Mouse (Mus musculus): ENCODE data around the gene Slc38a6. TPM values are rescaled to one million over a fixed set of nuclear protein-coding genes. Genes with fewer than 3 reads are reported as not detected.

The Slc38a6 gene
- polyA plus RNA-seq, 1 experiment from 2014 or later, result 20.7 TPM

- Histone ChIP-seq H3K4me3 (ENCODE audit: low read depth, low read length) (no peak overlapping the region), H3K27ac (ENCODE audit: low read depth, low read length) (no peak overlapping the region), H3K4me2 (ENCODE audit: low read depth, low read length) (no peak overlapping the region), H3K9me3 (ENCODE audit: control insufficient read depth, low read length) (no peaks in the 10 kb centered on the region), H3K36me3 (ENCODE audit: control insufficient read depth, insufficient read depth, low read length) (no peaks in the 10 kb centered on the region), H3K4me1 (ENCODE audit: control insufficient read depth, insufficient read depth, low read length) (no peaks in the 10 kb centered on the region), H3K9ac (replicated peaks; ENCODE audit: low read depth, low read length) (no peak overlapping the region), H3K27me3 (ENCODE audit: control insufficient read depth, insufficient read depth, low read length) (no peaks in the 10 kb centered on the region)
- WGBS, result 85% methylated on average over 4 of the region's 4 CpGs
- no peak for ATAC-seq (ENCODE audit: low read depth)
Measured at GRCm38 (mm10) chr12:73304636-73305035, 18.1 kb downstream of the Slc38a6 start.

- no peak overlapping the region for H3K9ac ChIP-seq (replicated peaks; ENCODE audit: low read depth, low read length)
- H3K36me3 ChIP-seq (ENCODE audit: control insufficient read depth, insufficient read depth, low read length), result no peaks in the 10 kb centered on the region
- no peaks in the 10 kb centered on the region for H3K27me3 ChIP-seq (ENCODE audit: control insufficient read depth, insufficient read depth, low read length)
- no peak for ATAC-seq (ENCODE audit: low read depth)
- no peak overlapping the region for H3K27ac ChIP-seq (ENCODE audit: low read depth, low read length)
- 93% methylated on average over 4 of the region's 4 CpGs for WGBS
- no peak overlapping the region for H3K4me3 ChIP-seq (ENCODE audit: low read depth, low read length)
- H3K9me3 ChIP-seq (ENCODE audit: control insufficient read depth, low read length), result no peaks in the 10 kb centered on the region
- no peaks in the 10 kb centered on the region for H3K4me1 ChIP-seq (ENCODE audit: control insufficient read depth, insufficient read depth, low read length)
- no peak overlapping the region for H3K4me2 ChIP-seq (ENCODE audit: low read depth, low read length)
Measured at GRCm38 (mm10) chr12:73307750-73308149, 21.2 kb downstream of the Slc38a6 start.

DNA sequence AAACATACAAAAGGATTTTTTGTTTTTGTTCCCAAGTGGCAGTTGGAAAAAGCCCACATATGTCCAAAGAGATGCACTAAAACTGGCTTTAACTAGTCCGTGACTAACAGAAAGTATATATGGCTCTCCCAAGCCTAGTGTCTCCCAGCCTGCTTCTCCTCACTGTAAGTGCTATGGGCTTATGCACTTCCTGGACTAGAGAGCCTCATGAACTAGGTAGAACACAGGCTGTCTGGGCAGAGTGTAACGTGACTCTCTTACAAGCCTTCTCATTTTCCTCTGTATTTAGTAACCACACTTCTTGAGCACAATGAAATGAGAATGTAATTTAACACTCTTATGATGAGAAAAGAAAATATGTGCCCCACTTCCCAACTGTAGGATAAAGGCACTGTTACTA, 22.1 kb downstream of the Slc38a6 start:
- H3K4me2 ChIP-seq (ENCODE audit: low read depth, low read length), result no peak overlapping the region
- H3K27me3 ChIP-seq (ENCODE audit: control insufficient read depth, insufficient read depth, low read length), result no peaks in the 10 kb centered on the region
- H3K36me3 ChIP-seq (ENCODE audit: control insufficient read depth, insufficient read depth, low read length), result no peaks in the 10 kb centered on the region
- 93% methylated on average over 2 of the region's 2 CpGs for WGBS
- H3K9me3 ChIP-seq (ENCODE audit: control insufficient read depth, low read length), result no peaks in the 10 kb centered on the region
- H3K4me1 ChIP-seq (ENCODE audit: control insufficient read depth, insufficient read depth, low read length), result no peaks in the 10 kb centered on the region
- H3K4me3 ChIP-seq (ENCODE audit: low read depth, low read length), result no peak overlapping the region
- ATAC-seq (ENCODE audit: low read depth), result no peak
- H3K9ac ChIP-seq (replicated peaks; ENCODE audit: low read depth, low read length), result no peak overlapping the region
- no peak overlapping the region for H3K27ac ChIP-seq (ENCODE audit: low read depth, low read length)

DNA sequence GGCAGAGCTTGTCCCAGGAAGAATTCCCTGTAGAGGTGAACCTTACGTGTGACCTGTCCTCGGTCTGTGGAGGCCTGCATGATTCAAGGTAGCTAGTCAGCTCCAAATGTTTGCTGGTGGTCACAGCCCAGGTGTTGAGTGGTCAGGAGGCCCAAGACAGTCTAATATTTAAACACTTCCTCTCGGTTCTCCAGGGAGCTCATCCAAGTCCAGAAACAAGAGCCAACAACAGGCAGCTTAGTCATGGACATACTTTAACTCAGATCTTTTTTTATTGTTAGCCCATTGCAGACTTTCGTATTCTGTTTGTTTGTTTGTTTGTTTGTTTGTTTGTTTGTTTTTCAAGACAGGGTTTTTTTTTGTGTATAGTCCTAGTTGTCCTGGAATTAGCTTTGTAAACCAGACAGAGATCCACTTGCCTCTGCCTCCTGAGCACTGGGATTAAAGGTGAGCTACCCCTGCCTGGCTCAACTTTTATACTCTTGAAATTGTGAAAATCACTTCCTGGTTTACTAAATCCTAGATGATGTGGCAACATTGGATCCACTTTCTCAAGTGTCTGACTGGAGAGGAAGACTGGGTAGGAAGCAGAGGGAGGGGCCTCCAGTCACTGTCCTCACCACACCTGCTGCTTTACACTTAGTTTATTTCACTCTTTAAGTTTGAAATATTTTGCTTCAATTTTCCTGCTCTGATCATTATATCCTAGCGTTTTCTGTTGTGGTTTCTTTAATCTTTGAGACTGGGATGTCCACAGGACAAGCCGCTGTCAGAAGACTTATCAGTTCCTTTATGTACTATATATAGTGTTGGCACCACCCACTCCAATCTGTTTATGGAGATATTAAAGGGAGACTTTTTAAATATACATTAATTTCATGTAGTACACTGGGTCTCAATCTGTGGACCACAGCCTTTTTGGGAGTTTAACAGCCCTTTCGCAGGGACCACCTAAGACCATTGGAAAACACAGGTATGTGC, 31.4 kb downstream of the Slc38a6 start:
- Histone ChIP-seq H3K4me3 (ENCODE audit: low read depth, low read length) (no peak overlapping the region), H3K4me2 (ENCODE audit: low read depth, low read length) (no peak overlapping the region), H3K4me1 (ENCODE audit: control insufficient read depth, insufficient read depth, low read length) (no peaks in the 10 kb centered on the region), H3K27ac (ENCODE audit: low read depth, low read length) (no peak overlapping the region), H3K36me3 (ENCODE audit: control insufficient read depth, insufficient read depth, low read length) (0 out of 2 replicates have a peak, but pooled peaks cover 3% of the 10 kb centered on the region), H3K9me3 (ENCODE audit: control insufficient read depth, low read length) (no peaks in the 10 kb centered on the region), H3K9ac (replicated peaks; ENCODE audit: low read depth, low read length) (no peak overlapping the region), H3K27me3 (ENCODE audit: control insufficient read depth, insufficient read depth, low read length) (no peaks in the 10 kb centered on the region)
- WGBS, result 90% methylated on average over 7 of the region's 7 CpGs
- ATAC-seq (ENCODE audit: low read depth), result no peak

DNA sequence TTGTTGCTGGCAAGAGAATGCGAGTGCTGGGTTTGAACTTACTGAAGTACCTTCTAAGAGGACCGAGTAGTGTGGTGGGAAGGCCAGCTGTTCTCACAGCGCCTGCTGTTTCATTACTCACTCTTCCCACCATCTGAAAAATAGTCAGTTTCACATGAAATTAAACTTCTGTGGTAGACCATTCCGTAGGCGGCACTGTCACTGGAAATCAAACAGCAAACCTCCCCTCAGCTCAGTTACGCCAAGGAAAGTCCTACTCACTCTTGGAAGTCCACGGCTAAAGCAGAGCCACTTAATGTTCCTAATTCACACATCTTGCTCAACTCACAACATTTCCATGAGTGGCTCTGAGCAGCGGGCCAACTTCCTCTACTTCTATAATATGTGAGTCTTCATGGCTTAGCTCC, 37.6 kb downstream of the Slc38a6 start:
- no peak for ATAC-seq (ENCODE audit: low read depth)
- Histone ChIP-seq H3K9me3 (ENCODE audit: control insufficient read depth, low read length) (no peaks in the 10 kb centered on the region), H3K27ac (ENCODE audit: low read depth, low read length) (no peak overlapping the region), H3K4me3 (ENCODE audit: low read depth, low read length) (no peak overlapping the region), H3K36me3 (ENCODE audit: control insufficient read depth, insufficient read depth, low read length) (no peaks in the 10 kb centered on the region), H3K4me2 (ENCODE audit: low read depth, low read length) (no peak overlapping the region), H3K4me1 (ENCODE audit: control insufficient read depth, insufficient read depth, low read length) (0 out of 2 replicates have a peak, but pooled peaks cover 3% of the 10 kb centered on the region), H3K9ac (replicated peaks; ENCODE audit: low read depth, low read length) (no peak overlapping the region), H3K27me3 (ENCODE audit: control insufficient read depth, insufficient read depth, low read length) (no peaks in the 10 kb centered on the region)
- WGBS, result 91% methylated on average over 8 of the region's 8 CpGs

DNA sequence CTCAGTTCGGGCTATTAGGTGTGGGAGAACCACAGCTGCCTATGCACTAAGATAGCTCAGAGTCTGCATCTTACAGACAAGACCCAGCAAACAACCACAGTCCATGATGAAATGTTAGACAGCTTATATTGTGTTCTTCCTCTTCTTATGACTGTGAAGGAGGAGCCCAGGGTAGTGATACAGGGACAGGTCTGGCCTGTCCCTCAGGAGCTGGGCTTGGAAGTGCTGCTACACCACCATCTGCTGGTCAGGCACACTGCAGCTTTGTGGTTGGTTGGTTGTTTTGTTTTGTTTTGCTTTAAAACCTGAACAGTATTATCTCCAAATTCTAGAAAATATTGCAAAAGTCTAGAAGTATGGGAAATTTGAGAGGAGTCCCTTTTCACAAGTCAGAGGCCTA, 38.2 kb downstream of the Slc38a6 start:
- Histone ChIP-seq H3K27me3 (ENCODE audit: control insufficient read depth, insufficient read depth, low read length) (no peaks in the 10 kb centered on the region), H3K4me2 (ENCODE audit: low read depth, low read length) (no peak overlapping the region), H3K4me3 (ENCODE audit: low read depth, low read length) (no peak overlapping the region), H3K9ac (replicated peaks; ENCODE audit: low read depth, low read length) (no peak overlapping the region), H3K36me3 (ENCODE audit: control insufficient read depth, insufficient read depth, low read length) (no peaks in the 10 kb centered on the region), H3K27ac (ENCODE audit: low read depth, low read length) (no peak overlapping the region), H3K9me3 (ENCODE audit: control insufficient read depth, low read length) (no peaks in the 10 kb centered on the region), H3K4me1 (ENCODE audit: control insufficient read depth, insufficient read depth, low read length) (0 out of 2 replicates have a peak, but pooled peaks cover 3% of the 10 kb centered on the region)
- 76% methylated on average over 1 of the region's 1 CpGs for WGBS
- no peak for ATAC-seq (ENCODE audit: low read depth)

DNA sequence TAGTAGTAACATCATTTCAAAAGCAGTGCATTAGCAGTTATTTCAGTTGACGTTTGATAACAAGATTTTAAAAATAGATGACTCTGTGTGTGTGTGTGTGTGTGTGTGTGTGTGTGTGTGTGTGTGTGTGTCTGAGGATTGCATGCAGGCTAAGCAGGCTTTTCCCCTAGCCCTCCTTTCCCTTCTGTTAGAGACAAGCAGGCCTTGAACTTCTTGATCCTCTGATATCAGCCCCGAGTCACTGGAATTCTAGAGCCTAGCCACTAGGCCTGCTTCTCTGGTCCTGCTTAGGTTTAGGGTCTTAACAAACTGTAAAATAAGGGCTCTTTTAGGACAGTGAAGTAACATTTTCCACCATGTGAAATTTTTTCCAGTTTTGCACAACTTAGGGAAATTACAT, 38.6 kb downstream of the Slc38a6 start:
- no peaks in the 10 kb centered on the region for H3K9me3 ChIP-seq (ENCODE audit: control insufficient read depth, low read length)
- no peak overlapping the region for H3K4me3 ChIP-seq (ENCODE audit: low read depth, low read length)
- no peak overlapping the region for H3K27ac ChIP-seq (ENCODE audit: low read depth, low read length)
- 0 out of 2 replicates have a peak, but pooled peaks cover 3% of the 10 kb centered on the region for H3K4me1 ChIP-seq (ENCODE audit: control insufficient read depth, insufficient read depth, low read length)
- H3K36me3 ChIP-seq (ENCODE audit: control insufficient read depth, insufficient read depth, low read length), result no peaks in the 10 kb centered on the region
- WGBS, result 65% methylated on average over 2 of the region's 2 CpGs
- H3K27me3 ChIP-seq (ENCODE audit: control insufficient read depth, insufficient read depth, low read length), result no peaks in the 10 kb centered on the region
- H3K4me2 ChIP-seq (ENCODE audit: low read depth, low read length), result no peak overlapping the region
- H3K9ac ChIP-seq (replicated peaks; ENCODE audit: low read depth, low read length), result no peak overlapping the region
- ATAC-seq (ENCODE audit: low read depth), result no peak

DNA sequence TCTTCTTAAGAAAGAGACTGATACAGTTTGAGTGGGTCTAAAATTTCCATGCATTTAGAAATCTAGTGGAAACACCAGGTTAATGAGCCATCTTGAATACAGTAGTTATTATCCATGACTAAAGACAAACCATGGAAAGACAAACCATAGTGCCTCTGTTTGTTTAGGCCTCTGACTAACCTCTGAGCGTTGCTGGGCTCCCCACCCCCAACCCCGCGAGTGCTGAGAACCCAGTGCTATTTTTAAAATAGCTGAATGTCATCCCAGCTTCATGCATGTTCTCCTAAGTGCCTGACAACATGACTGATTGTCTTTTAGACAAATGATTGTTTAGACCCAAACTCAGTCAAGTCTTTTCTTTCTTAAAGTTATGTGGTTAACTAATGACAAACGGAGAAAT, 39.0 kb downstream of the Slc38a6 start:
- H3K4me2 ChIP-seq (ENCODE audit: low read depth, low read length), result no peak overlapping the region
- H3K27ac ChIP-seq (ENCODE audit: low read depth, low read length), result no peak overlapping the region
- H3K36me3 ChIP-seq (ENCODE audit: control insufficient read depth, insufficient read depth, low read length), result no peaks in the 10 kb centered on the region
- no peaks in the 10 kb centered on the region for H3K9me3 ChIP-seq (ENCODE audit: control insufficient read depth, low read length)
- no peaks in the 10 kb centered on the region for H3K27me3 ChIP-seq (ENCODE audit: control insufficient read depth, insufficient read depth, low read length)
- H3K4me1 ChIP-seq (ENCODE audit: control insufficient read depth, insufficient read depth, low read length), result 0 out of 2 replicates have a peak, but pooled peaks cover 3% of the 10 kb centered on the region
- no peak overlapping the region for H3K9ac ChIP-seq (replicated peaks; ENCODE audit: low read depth, low read length)
- WGBS, result 30% methylated on average over 4 of the region's 4 CpGs
- no peak for ATAC-seq (ENCODE audit: low read depth)
- H3K4me3 ChIP-seq (ENCODE audit: low read depth, low read length), result no peak overlapping the region

DNA sequence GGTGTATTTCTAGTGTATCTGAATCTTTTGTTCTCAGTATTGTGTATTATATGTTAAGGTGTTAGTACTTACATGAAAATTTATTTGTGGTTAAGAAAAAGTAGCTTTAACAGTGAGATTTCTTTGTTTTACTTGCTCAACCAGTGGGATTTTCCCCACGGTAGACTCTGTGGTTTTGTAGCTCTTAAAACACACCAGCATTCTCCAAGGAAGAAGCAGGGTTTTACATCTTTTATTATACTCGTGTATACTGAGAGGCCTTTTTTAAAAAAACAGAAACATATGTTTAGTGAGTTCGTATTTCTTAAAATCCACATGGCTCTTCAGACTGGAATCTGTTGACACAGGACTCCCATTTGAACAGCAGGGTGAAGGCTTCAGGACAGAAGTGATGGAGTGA, 40.8 kb downstream of the Slc38a6 start:
- H3K9me3 ChIP-seq (ENCODE audit: control insufficient read depth, low read length), result no peaks in the 10 kb centered on the region
- no peak overlapping the region for H3K4me3 ChIP-seq (ENCODE audit: low read depth, low read length)
- 0 out of 2 replicates have a peak, but pooled peaks cover 3% of the 10 kb centered on the region for H3K4me1 ChIP-seq (ENCODE audit: control insufficient read depth, insufficient read depth, low read length)
- H3K36me3 ChIP-seq (ENCODE audit: control insufficient read depth, insufficient read depth, low read length), result no peaks in the 10 kb centered on the region
- H3K27me3 ChIP-seq (ENCODE audit: control insufficient read depth, insufficient read depth, low read length), result no peaks in the 10 kb centered on the region
- WGBS, result 62% methylated on average over 3 of the region's 3 CpGs
- ATAC-seq (ENCODE audit: low read depth), result no peak
- H3K27ac ChIP-seq (ENCODE audit: low read depth, low read length), result no peak overlapping the region
- no peak overlapping the region for H3K4me2 ChIP-seq (ENCODE audit: low read depth, low read length)
- no peak overlapping the region for H3K9ac ChIP-seq (replicated peaks; ENCODE audit: low read depth, low read length)
